Comparison of ENCODE assay signal across 24 mouse cellular contexts in genomic region chr7:110254395-110254794, GRCm38 (mm10).
"Had no signal": no experiment of that assay in that cellular context is flagged by ENCODE, and none has a peak within 500 bp of the region (broad histone marks: within the 10 kb centered on the region; RNA-seq: fewer than 3 reads in every experiment).

No protein-coding gene starts in this region.

- H3K27ac ChIP-seq: kidney, embryonic 15.5 days; layer of hippocampus, adult 2 months; limb, embryonic 10.5 days; limb, embryonic 13.5 days; liver, embryonic 12.5 days; liver, embryonic 15.5 days; lung, embryonic 15.5 days; midbrain, embryonic 12.5 days; midbrain, embryonic 15.5 days; neural tube, embryonic 13.5 days; stomach, embryonic 15.5 days had no signal

- H3K27me3 ChIP-seq: kidney, embryonic 15.5 days; limb, embryonic 13.5 days; liver, embryonic 12.5 days; liver, embryonic 15.5 days; lung, embryonic 15.5 days; midbrain, embryonic 12.5 days; midbrain, embryonic 15.5 days; neural tube, embryonic 13.5 days; stomach, embryonic 15.5 days had no signal

- ATAC-seq: liver, embryonic 12.5 days; midbrain, embryonic 15.5 days had no signal

- DNase-seq: kidney, adult 2 months; kidney, postnatal 14 days; layer of hippocampus, adult 9-11 months; liver; lung, adult 18-20 months; lung, postnatal 10 days; lung, postnatal 36 days; retina, postnatal 1 day; right cerebral cortex, postnatal 25 days; spleen, adult 18-20 months; thymus, postnatal 14 days; thymus, postnatal 4 days had no signal

- H3K9me3 ChIP-seq: kidney, embryonic 15.5 days; limb, embryonic 10.5 days; limb, embryonic 13.5 days; liver, embryonic 12.5 days; liver, embryonic 15.5 days; lung, embryonic 15.5 days; midbrain, embryonic 12.5 days; stomach, embryonic 15.5 days had no signal

- H3K4me2 ChIP-seq: kidney, embryonic 15.5 days; limb, embryonic 13.5 days; liver, embryonic 12.5 days; liver, embryonic 15.5 days; lung, embryonic 15.5 days; midbrain, embryonic 12.5 days; midbrain, embryonic 15.5 days; neural tube, embryonic 13.5 days; stomach, embryonic 15.5 days had no signal

- H3K36me3 ChIP-seq: liver, embryonic 15.5 days; lung, embryonic 15.5 days; midbrain, embryonic 12.5 days; midbrain, embryonic 15.5 days; stomach, embryonic 15.5 days had no signal

- H3K4me1 ChIP-seq: limb, embryonic 13.5 days; midbrain, embryonic 12.5 days; midbrain, embryonic 15.5 days; neural tube, embryonic 13.5 days had no signal

- H3K4me3 ChIP-seq: kidney, embryonic 15.5 days; layer of hippocampus, adult 2 months; limb, embryonic 10.5 days; limb, embryonic 13.5 days; liver, embryonic 12.5 days; liver, embryonic 15.5 days; lung, embryonic 15.5 days; midbrain, embryonic 12.5 days; midbrain, embryonic 15.5 days; myocyte; neural tube, embryonic 13.5 days; stomach, embryonic 15.5 days had no signal

- H3K9ac ChIP-seq: kidney, embryonic 15.5 days; limb, embryonic 13.5 days; liver, embryonic 12.5 days; liver, embryonic 15.5 days; lung, embryonic 15.5 days; midbrain, embryonic 12.5 days; midbrain, embryonic 15.5 days; neural tube, embryonic 13.5 days; stomach, embryonic 15.5 days had no signal
